ENCODE assay signal across 8 mouse cellular contexts in genomic region chr12:85339243-85339729, GRCm38 (mm10). TPM values are rescaled to one million over a fixed set of nuclear protein-coding genes. Genes with fewer than 3 reads are reported as not detected.
DNase-seq lines count a peak whose midpoint lies in the region; ATAC-seq and TF ChIP-seq lines count a peak whose summit lies in the region.

Nek9 (minus strand) TSS chr12:85339362.

- H3K9me3 ChIP-seq in ES-E14 (ENCODE audit: control insufficient read depth, insufficient read depth, low read depth, low read length), result no peaks in the 10 kb centered on the region
- no peaks in the 10 kb centered on the region for H3K9me3 ChIP-seq in forebrain, embryonic 15.5 days

- no peak within 1 kb of the TSS for H3K27ac ChIP-seq in ES-E14 (ENCODE audit: insufficient read depth, low read depth, low read length, poor library complexity, severe bottlenecking)
- peak within 1 kb of the TSS; percentile 86 for H3K27ac ChIP-seq in forebrain, embryonic 15.5 days (replicated peaks)

- H3K4me2 ChIP-seq in forebrain, embryonic 15.5 days (replicated peaks), result peak within 1 kb of the TSS; percentile 63

- no peak for TF ChIP-seq CTCF in lung, adult 2 months (IDR thresholded peaks at IDR 0.05; ENCODE audit: insufficient read depth, low read length)

- peak; percentile 89 for TF ChIP-seq POLR2A in lung, adult 2 months (IDR thresholded peaks at IDR 0.05; ENCODE audit: borderline replicate concordance, extremely low read depth, low read depth, low read length)

- peak within 1 kb of the TSS; percentile 86 to 94 for H3K4me3 ChIP-seq in ES-E14 (ENCODE audit: insufficient read depth in 1 of 2, low read depth in 1 of 2, low read length in 2 of 2, poor library complexity in 1 of 2, severe bottlenecking in 1 of 2)
- H3K4me3 ChIP-seq in forebrain, embryonic 15.5 days, result peak within 1 kb of the TSS; percentile 92
- peak within 1 kb of the TSS; percentile 91 for H3K4me3 ChIP-seq in lung, adult 2 months (replicated peaks; ENCODE audit: extremely low read depth, low read depth, low read length)

- peak; percentile 87 for DNase-seq in ES-E14 (ENCODE audit: low read depth, low spot score)
- DNase-seq in cerebellum, adult 11-12 months, result peak; percentile 90
- DNase-seq in heart, postnatal 25 days (ENCODE audit: low spot score), result peak; percentile 83
- peak; percentile 84 to 95 for DNase-seq in layer of hippocampus, adult 18-20 months (ENCODE audit: low spot score in 2 of 2)
- DNase-seq in lung, adult 2 months, result peak; percentile 94
- peak; percentile 79 to 86 for DNase-seq in thymus, adult 18-20 months

- H3K27me3 ChIP-seq in forebrain, embryonic 15.5 days, result no peaks in the 10 kb centered on the region

- in situ Hi-C loops in ES-E14 (cut with MboI; ENCODE audit: low sequenced_read_pairs in 2 of 2, unreplicated experiment in 2 of 2), result loop anchor here in 1 of 2 experiments (25.0 kb wide), 1 partner anchor 323 kb away; no protein-coding TSS in a partner anchor

- peak within 1 kb of the TSS; percentile 93 for H3K9ac ChIP-seq in ES-E14 (ENCODE audit: insufficient read depth, low read depth, low read length, poor library complexity, severe bottlenecking)
- peak within 1 kb of the TSS; percentile 93 for H3K9ac ChIP-seq in forebrain, embryonic 15.5 days (replicated peaks)

- under 1% methylated on average over 36 of the region's 36 CpGs for WGBS in forebrain, embryonic 15.5 days
- under 1% methylated on average over 36 of the region's 36 CpGs for WGBS in lung, adult 2 months

- H3K4me1 ChIP-seq in ES-E14 (ENCODE audit: control insufficient read depth in 2 of 2, insufficient read depth in 2 of 2, low read length in 2 of 2, poor library complexity in 1 of 2), result peaks cover 0 to 2% of the 10 kb centered on the region in 2 experiments; a peak in 2 of 4 replicates
- peaks cover 23% of the 10 kb centered on the region for H3K4me1 ChIP-seq in forebrain, embryonic 15.5 days
- H3K4me1 ChIP-seq in lung, adult 2 months (ENCODE audit: control insufficient read depth, insufficient read depth, low read length), result peaks cover 7% of the 10 kb centered on the region; the same call in 1 of the 2 replicates

- intact Hi-C loops in heart, postnatal 25 days (cut with DNase I), result no loop called here

- ATAC-seq in forebrain, embryonic 15.5 days (replicated peaks), result peak; percentile 84
- peak; percentile 86 for ATAC-seq in neutrophil, adult 5-6 weeks (ENCODE audit: extremely low read depth, insufficient number of reproducible peaks, low FRiP score, poor library complexity, severe bottlenecking)

- H3K36me3 ChIP-seq in ES-E14 (ENCODE audit: control insufficient read depth, insufficient read depth, low read length, poor library complexity, severe bottlenecking), result no peaks in the 10 kb centered on the region; the same call in 1 of the 2 replicates
- peaks cover 15% of the 10 kb centered on the region for H3K36me3 ChIP-seq in forebrain, embryonic 15.5 days

TF ChIP-seq in ES-E14, 5 proteins besides CTCF, POLR2A, EP300 and RAD21:
- TF ChIP-seq ZNF384 (IDR thresholded peaks at IDR 0.05; ENCODE audit: low read depth, low read length) (peak; percentile 94), MAFK (IDR thresholded peaks at IDR 0.05; ENCODE audit: insufficient read depth, low read depth, low read length) (no peak), CHD2 (IDR thresholded peaks at IDR 0.05; ENCODE audit: low read depth, low read length) (peak; percentile 81; the same call in 1 of the 2 replicates), HCFC1 (IDR thresholded peaks at IDR 0.05; ENCODE audit: borderline replicate concordance, insufficient read depth, low read length) (peak; percentile 73; the same call in 1 of the 2 replicates), ZC3H11A (IDR thresholded peaks at IDR 0.05; ENCODE audit: borderline replicate concordance, low read depth, low read length) (no peak)

RNA-seq across cellular contexts. Expression of gene Nek9, which starts in this region (rescaled TPM):
- 18.1 and 20.4 TPM in 2 replicates for total RNA-seq in ES-E14 (2012; rRNA removed)
- 13.7 and 14.6 TPM in 2 replicates for polyA plus RNA-seq in forebrain, embryonic 15.5 days (2015; fragmentation: Nextera tagmentation; extraction: Ambion mirVana)
- 10 to 100 TPM; 90.6 to 93.4 TPM for total RNA-seq in heart, postnatal 25 days (2021)
- 10 to 100 TPM; 34.1 to 35.2 TPM for total RNA-seq in layer of hippocampus, adult 18-20 months (2021)
- 32.7 and 39.7 TPM in 2 replicates for polyA plus RNA-seq in lung, adult 2 months (2012; rRNA removed)
- total RNA-seq in neutrophil, adult 5-6 weeks (2017), result 44.6 and 47.6 TPM in 2 replicates
